Mouse (Mus musculus): ENCODE data around the gene Cpxm1. TPM values are rescaled to one million over a fixed set of nuclear protein-coding genes. Genes with fewer than 3 reads are reported as not detected.

Gene Cpxm1
- polyA plus RNA-seq (2015; fragmentation: Nextera tagmentation; extraction: Ambion mirVana): 2.9 and 3.1 TPM in 2 replicates

DNA sequence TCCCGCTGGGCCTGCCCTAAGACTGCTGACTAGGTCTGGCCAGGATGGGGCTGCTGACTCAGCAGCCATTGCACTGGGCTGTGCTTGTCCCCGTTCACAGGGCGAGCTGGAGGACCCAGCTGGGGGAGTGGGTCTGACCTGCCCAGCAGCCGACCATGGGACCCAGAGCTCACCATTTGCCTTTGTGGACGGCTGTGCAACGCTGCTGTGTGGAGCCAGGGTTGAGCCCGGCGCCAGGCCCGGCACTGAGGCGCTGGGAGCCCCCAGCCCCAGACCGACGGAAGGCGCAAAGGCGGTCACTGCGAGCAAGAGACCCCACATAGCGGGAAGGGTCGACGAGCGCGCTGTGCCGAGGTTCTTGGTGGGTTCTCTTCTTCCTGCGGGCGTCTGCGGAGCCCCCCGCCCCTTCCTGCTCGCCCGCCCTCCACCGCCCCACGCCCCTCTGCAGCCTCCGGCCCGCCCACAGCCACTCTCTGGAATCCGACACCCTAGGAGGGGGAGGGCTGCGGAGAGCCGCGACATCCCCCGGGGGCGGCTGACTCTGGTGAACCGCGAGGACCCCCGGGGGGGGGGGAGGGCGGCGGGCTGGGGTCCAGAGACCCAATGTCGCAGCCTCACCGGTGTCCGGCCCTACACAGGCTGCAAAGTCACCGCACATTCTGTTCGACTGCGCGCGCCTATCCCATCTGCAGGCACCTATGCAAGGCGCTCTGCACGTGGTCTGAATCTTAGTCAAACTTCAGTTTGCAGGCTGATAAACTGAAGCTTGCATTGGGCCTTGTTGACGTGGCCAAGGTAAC is at the start of gene Cpxm1:
Cpxm1 (minus strand) TSS at position 389 of the 800 bp plus-strand sequence.
- Histone ChIP-seq H3K9me3 (replicated peaks) (no peaks in the 10 kb centered on the region), H3K4me1 (replicated peaks) (peaks cover 9% of the 10 kb centered on the region), H3K4me3 (replicated peaks) (peak within 1 kb of the TSS; percentile 40), H3K27me3 (peaks cover 54% of the 10 kb centered on the region), H3K36me3 (replicated peaks) (no peaks in the 10 kb centered on the region), H3K4me2 (peak within 1 kb of the TSS; percentile 67), H3K9ac (peak within 1 kb of the TSS; percentile 4; the same call in 1 of the 2 replicates), H3K27ac (replicated peaks) (no peak within 1 kb of the TSS)
- peak; percentile 34; the same call in 1 of the 2 replicates for ATAC-seq (ENCODE audit: insufficient read depth)
- WGBS (ENCODE audit: insufficient replicate concordance): 2% methylated on average over 47 of the region's 53 CpGs

DNA sequence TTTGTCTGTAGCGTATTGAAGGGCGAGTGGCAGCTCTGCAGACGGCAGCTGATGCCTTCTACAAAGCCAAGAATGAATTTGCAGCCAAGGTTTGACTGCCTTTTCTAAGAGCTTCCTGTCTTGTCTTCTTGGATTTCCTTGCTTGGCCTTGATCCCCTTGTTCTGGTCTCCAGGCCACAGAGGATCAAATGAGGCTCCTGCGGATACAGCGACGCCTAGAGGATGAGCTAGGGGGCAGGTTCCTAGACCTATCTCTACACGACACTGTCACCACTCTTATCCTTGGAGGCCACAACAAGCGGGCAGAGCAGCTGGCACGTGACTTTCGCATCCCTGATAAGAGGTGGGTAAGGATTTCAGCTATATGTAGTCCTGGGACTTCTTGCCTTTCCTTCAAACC is 44.8 kb upstream of the Cpxm1 start:
- Histone ChIP-seq H3K9ac (no peak overlapping the region), H3K27me3 (no peaks in the 10 kb centered on the region), H3K4me1 (replicated peaks) (peaks cover 30% of the 10 kb centered on the region), H3K4me2 (no peak overlapping the region), H3K9me3 (replicated peaks) (no peaks in the 10 kb centered on the region), H3K27ac (replicated peaks) (no peak overlapping the region), H3K36me3 (replicated peaks) (peaks cover 76% of the 10 kb centered on the region), H3K4me3 (replicated peaks) (no peak overlapping the region)
- peak; percentile 59 for ATAC-seq (ENCODE audit: insufficient read depth)
- WGBS (ENCODE audit: insufficient replicate concordance): 47% methylated on average over 10 of the region's 10 CpGs

DNA sequence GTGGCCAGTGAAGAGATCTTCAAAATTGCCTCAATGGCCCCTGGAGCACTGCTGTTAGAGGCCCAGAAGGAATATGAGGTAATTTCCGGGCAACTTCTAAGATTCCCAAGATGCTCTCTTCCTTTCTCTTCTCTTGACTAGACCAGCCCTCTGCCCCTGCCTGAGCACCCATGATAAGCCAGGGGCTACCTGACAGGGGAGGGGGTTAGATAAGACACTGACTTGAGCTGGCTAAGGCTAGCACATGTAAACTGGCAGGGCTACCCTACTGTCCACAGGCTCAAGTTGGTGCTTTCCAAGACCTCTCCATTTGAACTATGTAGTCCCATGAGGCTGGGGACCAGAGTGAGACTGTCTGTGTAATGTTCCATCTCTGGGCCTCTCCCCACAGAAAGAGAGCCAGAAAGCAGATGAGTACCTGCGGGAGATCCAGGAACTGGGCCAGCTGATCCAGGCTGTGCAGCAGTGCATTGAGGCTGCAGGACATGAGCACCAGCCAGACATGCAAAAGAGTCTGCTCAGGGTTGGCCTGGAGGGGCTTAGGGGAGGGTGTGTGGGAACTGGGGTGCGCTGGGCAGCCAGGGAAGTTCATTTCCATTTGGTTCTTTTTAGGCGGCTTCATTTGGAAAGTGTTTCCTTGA is 42.6 kb upstream of the Cpxm1 start:
- no peak for ATAC-seq (ENCODE audit: insufficient read depth)
- Histone ChIP-seq H3K9ac (no peak overlapping the region), H3K4me2 (no peak overlapping the region), H3K9me3 (replicated peaks) (no peaks in the 10 kb centered on the region), H3K4me1 (replicated peaks) (peaks cover 30% of the 10 kb centered on the region), H3K4me3 (replicated peaks) (no peak overlapping the region), H3K27me3 (no peaks in the 10 kb centered on the region), H3K27ac (replicated peaks) (no peak overlapping the region), H3K36me3 (replicated peaks) (peaks cover 74% of the 10 kb centered on the region)
- 71% methylated on average over 4 of the region's 4 CpGs for WGBS (ENCODE audit: insufficient replicate concordance)

DNA sequence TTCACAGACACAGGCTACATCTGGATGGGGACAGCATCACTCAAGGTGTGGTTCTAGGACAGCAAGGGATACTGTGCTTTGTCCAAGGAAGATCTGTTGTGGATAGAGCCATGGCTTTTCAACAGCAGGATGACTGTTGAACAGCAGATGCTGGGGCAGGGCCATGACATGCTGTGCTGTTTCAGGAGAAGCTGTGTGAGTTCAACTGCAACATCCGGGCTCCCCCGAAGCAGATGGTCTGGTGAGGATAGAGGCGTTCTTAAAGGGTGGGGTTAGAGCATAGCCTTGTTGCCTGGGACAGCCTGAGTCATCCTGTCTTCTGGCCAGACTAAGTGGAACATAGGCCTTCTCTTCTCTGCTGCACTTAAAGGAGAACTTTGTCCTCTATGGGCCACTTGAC is 41.5 kb upstream of the Cpxm1 start:
- no peak overlapping the region for H3K4me2 ChIP-seq
- H3K4me1 ChIP-seq (replicated peaks): peaks cover 30% of the 10 kb centered on the region
- H3K9me3 ChIP-seq (replicated peaks): no peaks in the 10 kb centered on the region
- no peak for ATAC-seq (ENCODE audit: insufficient read depth)
- WGBS (ENCODE audit: insufficient replicate concordance): 73% methylated on average over 3 of the region's 3 CpGs
- H3K4me3 ChIP-seq (replicated peaks): no peak overlapping the region
- H3K9ac ChIP-seq: no peak overlapping the region
- H3K36me3 ChIP-seq (replicated peaks): peaks cover 66% of the 10 kb centered on the region
- no peak overlapping the region for H3K27ac ChIP-seq (replicated peaks)
- no peaks in the 10 kb centered on the region for H3K27me3 ChIP-seq

DNA sequence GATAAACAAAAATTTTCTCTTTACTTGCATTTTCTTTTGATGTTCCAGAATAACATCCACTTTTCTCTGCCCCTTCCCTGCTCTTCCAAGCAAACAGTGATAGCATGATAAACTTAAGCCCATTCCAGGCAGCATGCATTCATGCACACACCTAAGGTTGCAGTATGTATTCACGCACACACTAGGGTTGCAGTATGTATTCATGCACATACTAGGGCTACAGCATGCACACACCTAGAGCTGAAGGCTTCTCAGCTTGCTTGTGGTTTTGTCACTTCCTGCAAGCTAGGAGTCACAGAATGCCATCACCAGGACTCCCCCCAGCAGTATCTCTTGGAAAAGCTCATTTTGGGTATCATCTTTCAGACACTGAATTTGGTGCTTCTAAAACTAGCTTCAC is 39.4 kb upstream of the Cpxm1 start:
- Histone ChIP-seq H3K9ac (no peak overlapping the region), H3K4me3 (replicated peaks) (no peak overlapping the region), H3K4me2 (no peak overlapping the region), H3K27me3 (no peaks in the 10 kb centered on the region), H3K4me1 (replicated peaks) (peaks cover 20% of the 10 kb centered on the region), H3K27ac (replicated peaks) (no peak overlapping the region), H3K9me3 (replicated peaks) (no peaks in the 10 kb centered on the region), H3K36me3 (replicated peaks) (peaks cover 54% of the 10 kb centered on the region)
- no peak for ATAC-seq (ENCODE audit: insufficient read depth)
- 72% methylated on average over 1 of the region's 1 CpGs for WGBS (ENCODE audit: insufficient replicate concordance)

DNA sequence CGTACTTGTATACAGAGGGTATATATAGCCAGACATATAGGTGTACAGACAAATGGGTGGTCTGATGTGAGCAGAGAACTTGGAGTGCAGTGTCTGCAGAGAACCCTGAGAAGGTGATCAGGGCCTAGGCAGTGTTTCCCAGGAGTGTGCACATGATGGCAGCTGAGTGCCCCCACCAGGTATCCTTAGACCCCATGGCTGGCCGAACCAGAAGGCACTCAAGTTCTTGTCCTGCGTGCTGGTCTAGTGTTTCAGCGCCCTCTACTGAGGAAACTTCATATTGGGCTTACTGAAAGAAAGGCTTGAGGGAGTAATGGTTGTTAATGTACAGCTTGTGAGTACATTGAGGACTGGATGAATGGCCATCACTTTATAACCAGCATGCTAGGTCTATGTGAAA is 35.8 kb upstream of the Cpxm1 start:
- WGBS (ENCODE audit: insufficient replicate concordance): 19% methylated on average over 4 of the region's 4 CpGs
- Histone ChIP-seq H3K27me3 (no peaks in the 10 kb centered on the region), H3K9ac (no peak overlapping the region), H3K27ac (replicated peaks) (no peak overlapping the region), H3K36me3 (replicated peaks) (peaks cover 26% of the 10 kb centered on the region), H3K4me3 (replicated peaks) (no peak overlapping the region), H3K4me2 (no peak overlapping the region), H3K4me1 (replicated peaks) (peaks cover 16% of the 10 kb centered on the region), H3K9me3 (replicated peaks) (no peaks in the 10 kb centered on the region)
- ATAC-seq (ENCODE audit: insufficient read depth): no peak

DNA sequence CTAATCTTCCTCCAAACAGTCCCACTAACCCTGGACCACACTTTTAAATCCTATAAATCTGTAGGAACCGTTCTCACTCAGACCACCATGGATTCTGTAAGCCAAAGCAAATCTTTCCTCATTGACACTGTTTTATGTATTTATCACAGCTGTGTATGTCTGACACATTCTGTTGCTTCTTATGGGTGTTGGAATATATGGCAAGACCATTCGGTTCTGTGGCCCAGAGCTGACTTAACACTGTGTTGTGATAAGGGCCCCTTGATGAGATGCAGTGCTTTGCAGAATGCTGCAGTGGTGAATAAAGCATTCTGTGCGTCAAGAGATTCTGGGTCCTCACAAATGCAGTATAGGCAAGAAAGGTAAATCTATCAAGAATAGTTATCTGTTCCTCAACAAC is 34.8 kb upstream of the Cpxm1 start:
- no peaks in the 10 kb centered on the region for H3K9me3 ChIP-seq (replicated peaks)
- H3K4me1 ChIP-seq (replicated peaks): peaks cover 21% of the 10 kb centered on the region
- H3K4me2 ChIP-seq: no peak overlapping the region
- H3K4me3 ChIP-seq (replicated peaks): no peak overlapping the region
- 67% methylated on average over 3 of the region's 3 CpGs for WGBS (ENCODE audit: insufficient replicate concordance)
- H3K27me3 ChIP-seq: no peaks in the 10 kb centered on the region
- ATAC-seq (ENCODE audit: insufficient read depth): no peak
- no peak overlapping the region for H3K27ac ChIP-seq (replicated peaks)
- no peak overlapping the region for H3K9ac ChIP-seq
- H3K36me3 ChIP-seq (replicated peaks): peaks cover 16% of the 10 kb centered on the region

DNA sequence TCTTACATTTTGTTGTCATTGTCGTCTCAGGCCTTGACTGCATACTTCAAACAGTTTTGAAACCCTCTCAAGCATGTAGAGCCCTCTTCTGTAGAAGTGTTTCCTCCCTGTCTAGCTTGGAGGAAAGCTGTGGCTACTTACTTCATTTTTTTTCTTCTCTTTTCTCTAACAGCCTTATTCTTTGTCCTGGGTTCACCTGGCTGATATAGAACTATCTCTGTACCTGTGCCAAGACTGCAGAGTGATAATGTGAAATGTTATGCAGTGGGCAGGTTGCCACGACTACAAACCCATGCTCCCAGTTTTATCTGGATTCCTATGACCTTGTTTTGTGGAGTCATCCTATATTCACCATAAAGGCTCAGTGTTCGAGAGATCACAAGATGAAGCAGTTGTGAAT is 33.1 kb upstream of the Cpxm1 start:
- H3K27ac ChIP-seq (replicated peaks): no peak overlapping the region
- peaks cover 34% of the 10 kb centered on the region for H3K4me1 ChIP-seq (replicated peaks)
- no peak overlapping the region for H3K4me3 ChIP-seq (replicated peaks)
- no peaks in the 10 kb centered on the region for H3K9me3 ChIP-seq (replicated peaks)
- ATAC-seq (ENCODE audit: insufficient read depth): no peak
- peaks cover 15% of the 10 kb centered on the region for H3K36me3 ChIP-seq (replicated peaks)
- no peak overlapping the region for H3K9ac ChIP-seq
- H3K27me3 ChIP-seq: no peaks in the 10 kb centered on the region
- 62% methylated on average over 3 of the region's 3 CpGs for WGBS (ENCODE audit: insufficient replicate concordance)
- no peak overlapping the region for H3K4me2 ChIP-seq

DNA sequence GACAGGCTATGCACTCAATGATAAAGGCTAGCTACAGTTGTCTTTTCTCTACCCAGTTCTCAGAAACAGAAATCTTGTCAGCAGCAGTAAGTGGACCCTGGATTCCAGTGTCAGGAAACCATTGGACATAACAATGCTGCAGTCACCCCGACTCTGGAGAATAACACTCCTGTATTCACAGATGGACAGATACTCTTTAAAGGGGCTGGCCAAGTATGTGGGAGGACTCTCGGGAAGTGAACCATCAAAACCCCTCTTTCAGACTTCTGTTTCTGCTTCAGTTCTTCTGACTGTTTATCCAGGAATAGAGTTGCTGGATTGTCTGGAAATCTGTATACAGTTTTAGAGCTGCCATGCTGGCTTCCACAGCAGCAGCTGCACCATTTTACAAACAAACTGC is 32.5 kb upstream of the Cpxm1 start:
- no peak overlapping the region for H3K9ac ChIP-seq
- no peaks in the 10 kb centered on the region for H3K9me3 ChIP-seq (replicated peaks)
- no peak overlapping the region for H3K4me2 ChIP-seq
- H3K36me3 ChIP-seq (replicated peaks): peaks cover 15% of the 10 kb centered on the region
- H3K4me3 ChIP-seq (replicated peaks): no peak overlapping the region
- H3K4me1 ChIP-seq (replicated peaks): peaks cover 40% of the 10 kb centered on the region
- 61% methylated on average over 2 of the region's 2 CpGs for WGBS (ENCODE audit: insufficient replicate concordance)
- no peak overlapping the region for H3K27ac ChIP-seq (replicated peaks)
- H3K27me3 ChIP-seq: no peaks in the 10 kb centered on the region
- ATAC-seq (ENCODE audit: insufficient read depth): no peak

DNA sequence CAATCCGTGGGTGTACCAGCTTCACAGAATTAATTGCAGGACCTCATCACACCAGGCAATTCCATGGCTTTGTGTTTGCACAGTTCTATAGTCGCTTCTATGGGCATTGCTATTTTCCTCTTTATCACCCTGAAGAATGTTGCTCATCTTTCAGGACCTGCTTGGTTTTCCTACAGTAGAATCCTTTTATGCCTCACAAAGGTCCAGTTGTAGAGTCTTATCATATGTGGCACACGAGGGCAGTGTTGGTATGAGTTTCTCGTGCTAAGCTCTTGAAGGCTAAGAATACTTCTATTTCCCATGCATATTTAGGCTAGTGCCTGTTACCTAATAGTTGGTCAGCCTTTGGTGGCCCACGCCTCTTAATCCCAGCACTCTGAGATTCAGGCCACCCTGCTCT is 27.7 kb upstream of the Cpxm1 start:
- H3K9me3 ChIP-seq (replicated peaks): no peaks in the 10 kb centered on the region; the same call in 1 of the 2 replicates
- peak overlapping the region; percentile 99 for H3K4me2 ChIP-seq
- peak overlapping the region; percentile 86 for H3K9ac ChIP-seq
- H3K4me1 ChIP-seq (replicated peaks): peaks cover 56% of the 10 kb centered on the region
- 16% methylated on average over 5 of the region's 5 CpGs for WGBS (ENCODE audit: insufficient replicate concordance)
- H3K4me3 ChIP-seq (replicated peaks): peak overlapping the region; percentile 93
- ATAC-seq (ENCODE audit: insufficient read depth): no peak
- no peaks in the 10 kb centered on the region for H3K27me3 ChIP-seq
- no peaks in the 10 kb centered on the region; the same call in 1 of the 2 replicates for H3K36me3 ChIP-seq (replicated peaks)
- peak overlapping the region; percentile 89 for H3K27ac ChIP-seq (replicated peaks)

DNA sequence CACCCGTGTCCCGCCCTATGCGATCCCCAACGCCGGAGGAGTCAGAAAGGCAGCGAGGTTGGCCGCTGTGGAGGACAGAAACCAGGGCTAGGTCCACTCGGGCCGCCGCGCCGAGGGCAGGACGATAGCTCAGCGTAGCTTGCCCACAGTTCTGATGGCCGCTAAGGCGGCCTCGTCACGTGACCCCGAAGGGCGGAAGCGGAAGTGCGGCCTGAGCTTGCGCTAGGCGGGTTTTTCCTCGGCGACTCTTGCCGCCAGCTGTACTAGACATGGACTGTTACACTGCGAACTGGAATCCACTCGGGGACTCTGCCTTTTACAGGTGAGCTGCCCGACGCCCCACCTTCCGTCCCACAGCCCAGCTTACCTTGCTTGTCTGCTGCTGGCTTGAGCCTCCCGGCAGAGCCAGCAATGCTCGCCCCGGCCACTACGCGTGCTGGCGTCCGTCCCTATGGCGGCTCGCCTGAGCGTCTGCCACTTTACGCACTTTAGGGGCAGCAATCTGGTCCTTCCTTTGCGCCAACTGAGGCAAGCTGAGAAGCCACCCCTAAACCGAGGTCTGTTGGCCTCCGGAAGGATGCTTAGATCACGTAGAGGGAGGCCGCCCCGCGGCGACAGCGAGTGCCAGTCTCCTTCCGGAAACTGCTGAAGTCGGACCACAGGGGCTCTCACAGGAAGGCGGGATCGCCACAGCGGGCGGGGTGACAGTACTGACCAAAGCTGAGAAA is 26.9 kb upstream of the Cpxm1 start, which contains the start of the genes Vps16 and Pced1a:
Vps16 (plus strand) TSS at position 214 of the 728 bp plus-strand sequence.
Pced1a (minus strand) TSS at position 576 of the 728 bp plus-strand sequence.
- Histone ChIP-seq H3K4me1 (replicated peaks) (peaks cover 50% of the 10 kb centered on the region), H3K9ac (peak within 1 kb of the TSS; percentile 86), H3K27ac (replicated peaks) (peak within 1 kb of the TSS; percentile 89), H3K36me3 (replicated peaks) (no peaks in the 10 kb centered on the region; the same call in 1 of the 2 replicates), H3K4me3 (replicated peaks) (peak within 1 kb of the TSS; percentile 93), H3K27me3 (no peaks in the 10 kb centered on the region), H3K9me3 (replicated peaks) (no peaks in the 10 kb centered on the region; the same call in 1 of the 2 replicates), H3K4me2 (peak within 1 kb of the TSS; percentile 99)
- ATAC-seq (ENCODE audit: insufficient read depth): peak; percentile 93
- WGBS (ENCODE audit: insufficient replicate concordance): under 1% methylated on average over 58 of the region's 58 CpGs
